Mouse (Mus musculus) forebrain, embryonic 13.5 days (tissue): Measurements from ENCODE around the gene Arel1. TPM values are rescaled to one million over a fixed set of nuclear protein-coding genes. Genes with fewer than 3 reads are reported as not detected.

Source experiments
- polyA plus RNA-seq: library from polyadenylated mRNA; unstranded; fragments of >200 nt; fragmentation: Nextera tagmentation; extraction: Ambion mirVana; gene quantifications from 2 replicates; pipeline ENCODE4 v1.2.1, GENCODE M21; 2015

The Arel1 gene
- polyA plus RNA-seq, 1 experiment from 2014 or later = 22.1 TPM

Other genes with a start within 250 kb of the Arel1 start
- gene Npc2, start 197.7 kb downstream of the Arel1 start, polyA plus RNA-seq = 85.8 and 89.8 TPM in 2 replicates
- gene Isca2, start 197.6 kb downstream of the Arel1 start, polyA plus RNA-seq = 168 and 171 TPM in 2 replicates
- 0.13 TPM in 1 of 2 replicates, not detected in the other for gene Ltbp2, start 94.4 kb downstream of the Arel1 start, polyA plus RNA-seq
- 146 and 167 TPM in 2 replicates for gene Fcf1, start within 50 bp of the Arel1 start, polyA plus RNA-seq
- 41.6 and 45.1 TPM in 2 replicates for gene Ylpm1, start 25.4 kb upstream of the Arel1 start, polyA plus RNA-seq
- gene Prox2, start 139.9 kb upstream of the Arel1 start, polyA plus RNA-seq = 2.4 and 2.7 TPM in 2 replicates
- gene Dlst, start 139.9 kb upstream of the Arel1 start, polyA plus RNA-seq = 94.2 and 109 TPM in 2 replicates
- gene Rps6kl1, start 180.4 kb upstream of the Arel1 start, polyA plus RNA-seq = 8.6 and 12.2 TPM in 2 replicates
- 7.0 and 8.3 TPM in 2 replicates for gene Pgf, start 206.9 kb upstream of the Arel1 start, polyA plus RNA-seq
- 93.1 and 100 TPM in 2 replicates for gene Eif2b2, start 248.6 kb upstream of the Arel1 start, polyA plus RNA-seq